15 mouse cellular contexts compared by ENCODE assay signal in genomic region chr17:66266803-66267202, GRCm38 (mm10).
"Had no signal": no experiment of that assay in that cellular context is flagged by ENCODE, and none has a peak within 500 bp of the region (broad histone marks: within the 10 kb centered on the region; RNA-seq: fewer than 3 reads in every experiment).

No protein-coding gene starts in this region.

- H3K27me3 ChIP-seq: limb, embryonic 15.5 days; liver, embryonic 12.5 days; neural tube, embryonic 15.5 days had no signal

- H3K36me3 ChIP-seq: limb, embryonic 15.5 days; liver, embryonic 12.5 days; midbrain, embryonic 10.5 days; neural tube, embryonic 15.5 days had no signal

- DNase-seq: kidney, adult 18-20 months; kidney, postnatal 10 days; kidney, postnatal 4 days; lung, embryonic 14.5 days; lung, postnatal 10 days; lung, postnatal 4 days; midbrain, embryonic 14.5 days; thymus, adult 18-20 months; thymus, postnatal 14 days had no signal

- ATAC-seq: liver, embryonic 12.5 days had no signal

- H3K9ac ChIP-seq: limb, embryonic 15.5 days; liver, embryonic 12.5 days; lung, embryonic 14.5 days; neural tube, embryonic 15.5 days had no signal

- H3K27ac ChIP-seq: limb, embryonic 15.5 days; liver, embryonic 12.5 days; midbrain, embryonic 10.5 days; neural tube, embryonic 15.5 days; stomach, postnatal 0 days had no signal

- H3K4me3 ChIP-seq: limb, embryonic 15.5 days; liver, embryonic 12.5 days; midbrain, embryonic 10.5 days; myocyte; neural tube, embryonic 15.5 days had no signal

- H3K4me1 ChIP-seq: limb, embryonic 15.5 days; liver, embryonic 12.5 days had no signal
